Mouse (Mus musculus): ENCODE measurements around the gene Rc3h1. TPM values are rescaled to one million over a fixed set of nuclear protein-coding genes. Genes with fewer than 3 reads are reported as not detected.
"Not testable (repeated sequence)": the region's sequence is repeated elsewhere in the genome, so short reads cannot be mapped to it uniquely, and the experiment has no call there.

Rc3h1 gene
- total RNA-seq (2012; rRNA removed) (14.2 and 15.2 TPM in 2 replicates), polyA plus RNA-seq (2012; ENCODE audit: insufficient read depth in 1 of 2, insufficient read length in 2 of 2, low read depth in 1 of 2, low replicate concordance in 2 of 2, missing spikeins in 1 of 2) (1 to 10 TPM in 1 of 2 experiments, not detected in 1; 6.2 TPM)

DNA sequence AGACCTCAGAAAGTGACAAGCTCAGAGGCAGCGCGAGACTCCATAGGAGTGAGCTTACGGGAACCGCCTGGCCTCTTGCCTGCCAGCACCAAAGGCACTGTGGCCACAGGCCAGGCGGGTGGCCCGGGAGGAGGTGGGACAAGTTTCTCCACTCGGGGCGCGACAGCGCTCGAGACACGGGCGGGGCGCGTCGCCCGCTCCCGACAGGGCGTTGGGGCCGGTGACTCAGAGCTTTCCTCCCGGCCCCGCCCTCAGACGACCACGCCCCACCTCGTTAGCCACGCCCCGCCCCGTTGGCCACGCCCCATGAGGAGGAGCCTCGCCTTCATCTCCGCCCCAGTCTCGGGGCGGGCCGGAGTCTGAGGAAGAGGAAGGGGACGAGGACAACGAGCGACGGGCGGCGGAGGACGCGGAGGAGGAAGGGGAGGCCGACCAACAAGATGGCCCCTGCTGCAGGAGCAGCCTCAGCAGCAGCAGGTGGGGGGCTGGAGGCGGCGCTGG lies at the start of gene Rc3h1:
Rc3h1 (plus strand) TSS at position 362 of the 501 bp plus-strand sequence.
- H3K27me3 ChIP-seq (ENCODE audit: control insufficient read depth in 1 of 2, insufficient read depth in 2 of 2, low read length in 2 of 2): no peaks in the 10 kb centered on the region
- peaks cover 0 to 31% of the 10 kb centered on the region in 2 experiments; a peak in 3 of 4 replicates for H3K36me3 ChIP-seq (ENCODE audit: control insufficient read depth in 1 of 2, insufficient read depth in 2 of 2, low read length in 2 of 2)
- peak within 1 kb of the TSS; percentile 86 to 99 for H3K4me3 ChIP-seq (ENCODE audit: control insufficient read depth in 1 of 2, insufficient read depth in 1 of 2, low read depth in 2 of 2, low read length in 2 of 2)
- peak within 1 kb of the TSS; percentile 91 for H3K9ac ChIP-seq (ENCODE audit: control insufficient read depth, low read depth, low read length, poor library complexity, severe bottlenecking)
- peak within 1 kb of the TSS; percentile 58 for H3K27ac ChIP-seq (ENCODE audit: control insufficient read depth, low read depth, low read length)
- peaks cover 0 to 27% of the 10 kb centered on the region in 2 experiments for H3K4me1 ChIP-seq (ENCODE audit: control insufficient read depth in 1 of 2, insufficient read depth in 2 of 2, low read length in 2 of 2)
- TF ChIP-seq MAZ (IDR thresholded peaks at IDR 0.05; ENCODE audit: low read depth, low read length) (0 out of 2 replicates have a peak, but pooled peaks have one; percentile 55), JUND (IDR thresholded peaks at IDR 0.05; ENCODE audit: low read depth, low read length) (no peak), MAX (IDR thresholded peaks at IDR 0.05; ENCODE audit: low read length) (no peak; the same call in 1 of the 2 replicates), POLR2A (IDR thresholded peaks at IDR 0.05; ENCODE audit: control insufficient read depth in 1 of 2, insufficient read depth in 1 of 2, low read depth in 1 of 2, low read length in 2 of 2, poor library complexity in 1 of 2) (peak; percentile 88 to 89; a peak in 2 of 4 replicates), NELFE (IDR thresholded peaks at IDR 0.05; ENCODE audit: low read depth, low read length) (peak; percentile 87), ELF1 (IDR thresholded peaks at IDR 0.05; ENCODE audit: low read depth, low read length) (peak; percentile 68), POLR2AphosphoS2 (IDR thresholded peaks at IDR 0.05; ENCODE audit: low read length) (peak; percentile 85; the same call in 1 of the 2 replicates), MXI1 (IDR thresholded peaks at IDR 0.05; ENCODE audit: low read depth, low read length) (peak; percentile 43), TAL1 (IDR thresholded peaks at IDR 0.05; ENCODE audit: low read length) (no peak), TBP (IDR thresholded peaks at IDR 0.05; ENCODE audit: low read depth, low read length) (peak; percentile 30; the same call in 1 of the 2 replicates), ZMIZ1 (IDR thresholded peaks at IDR 0.05; ENCODE audit: low read depth, low read length) (peak; percentile 75; the same call in 1 of the 2 replicates), HCFC1 (IDR thresholded peaks at IDR 0.05; ENCODE audit: low read depth, low read length) (peak; percentile 75)
- H3K79me2 ChIP-seq (ENCODE audit: control insufficient read depth, insufficient read depth, low read length, poor library complexity): peaks cover 32% of the 10 kb centered on the region
- H3K9me3 ChIP-seq (replicated peaks; ENCODE audit: insufficient read depth, low read length): no peaks in the 10 kb centered on the region
- DNase-seq (ENCODE audit: low read depth, low spot score): peak; percentile 95

DNA sequence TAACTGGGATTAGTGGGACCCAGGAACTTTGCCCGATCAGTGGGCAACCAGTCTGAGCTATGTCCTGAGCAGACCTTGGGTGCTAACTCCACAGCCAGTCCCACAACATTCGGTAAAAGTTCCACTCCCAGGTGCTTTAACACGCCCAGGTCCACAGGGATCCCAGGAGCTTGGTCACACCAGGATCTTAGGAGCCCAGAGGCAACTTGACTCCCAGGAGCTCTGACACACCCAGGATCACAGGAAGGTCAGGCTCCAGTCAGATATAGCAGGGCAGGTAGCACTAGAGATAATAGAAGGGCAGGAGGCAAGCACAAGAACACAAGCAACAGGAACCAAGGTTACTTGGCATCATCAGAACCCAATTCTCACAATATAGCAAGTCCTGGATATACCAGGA lies 48.1 kb upstream of the Rc3h1 start:
- Histone ChIP-seq H3K79me2 (ENCODE audit: control insufficient read depth, insufficient read depth, low read length, poor library complexity) (no peaks in the 10 kb centered on the region), H3K9me3 (replicated peaks; ENCODE audit: insufficient read depth, low read length) (no peaks in the 10 kb centered on the region), H3K4me3 (ENCODE audit: control insufficient read depth in 1 of 2, insufficient read depth in 1 of 2, low read depth in 2 of 2, low read length in 2 of 2) (no peak overlapping the region), H3K27ac (ENCODE audit: control insufficient read depth, low read depth, low read length) (no peak overlapping the region), H3K4me1 (ENCODE audit: control insufficient read depth in 1 of 2, insufficient read depth in 2 of 2, low read length in 2 of 2) (peaks cover 0 to 2% of the 10 kb centered on the region in 2 experiments; a peak in 2 of 4 replicates), H3K27me3 (ENCODE audit: control insufficient read depth in 1 of 2, insufficient read depth in 2 of 2, low read length in 2 of 2) (no peaks in the 10 kb centered on the region), H3K36me3 (ENCODE audit: control insufficient read depth in 1 of 2, insufficient read depth in 2 of 2, low read length in 2 of 2) (no peaks in the 10 kb centered on the region; a peak in 1 of 4 replicates), H3K9ac (ENCODE audit: control insufficient read depth, low read depth, low read length, poor library complexity, severe bottlenecking) (no peak overlapping the region)
- no peak for DNase-seq (ENCODE audit: low read depth, low spot score)
- TF ChIP-seq CTCF (IDR thresholded peaks at IDR 0.05 in 2 of 3, conservative IDR thresholded peaks at IDR 0.05 in 1 of 3; ENCODE audit: control insufficient read depth in 1 of 3, insufficient read depth in 1 of 3, low read depth in 2 of 3, low read length in 3 of 3, poor library complexity in 1 of 3, severe bottlenecking in 1 of 3): no peak
- no peak for TF ChIP-seq ELF1 (IDR thresholded peaks at IDR 0.05; ENCODE audit: low read depth, low read length)
- no peak for TF ChIP-seq CHD1 (IDR thresholded peaks at IDR 0.05; ENCODE audit: low read depth, low read length)
- TF ChIP-seq ZMIZ1 (IDR thresholded peaks at IDR 0.05; ENCODE audit: low read depth, low read length): no peak
- TF ChIP-seq TBP (IDR thresholded peaks at IDR 0.05; ENCODE audit: low read depth, low read length): no peak
- TF ChIP-seq POLR2AphosphoS5 (IDR thresholded peaks at IDR 0.05; ENCODE audit: borderline replicate concordance, low read depth, low read length): no peak
- TF ChIP-seq ZC3H11A (IDR thresholded peaks at IDR 0.05; ENCODE audit: low read depth, low read length): no peak
- no peak for TF ChIP-seq SMC3 (IDR thresholded peaks at IDR 0.05; ENCODE audit: low read depth, low read length)
- TF ChIP-seq SIN3A (IDR thresholded peaks at IDR 0.05; ENCODE audit: low read length): no peak

DNA sequence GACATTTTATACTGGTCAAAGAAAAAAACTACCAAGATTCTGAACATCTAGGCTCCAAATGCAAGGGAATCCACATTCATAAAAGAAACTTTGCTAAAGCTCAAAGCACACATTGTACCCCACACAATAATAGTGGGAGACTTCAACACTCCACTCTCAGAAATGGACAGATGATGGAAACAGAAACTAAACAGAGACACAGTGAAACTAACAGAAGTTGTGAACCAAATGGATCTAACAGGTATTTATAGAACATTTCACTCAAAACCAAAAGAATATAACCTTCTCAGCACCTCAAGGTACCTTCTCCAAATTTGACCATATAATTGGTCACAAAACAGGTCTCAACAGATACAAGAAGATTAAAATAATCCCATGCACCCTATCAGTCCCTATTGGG lies 46.3 kb upstream of the Rc3h1 start:
- not testable (repeated sequence) for H3K27ac ChIP-seq (ENCODE audit: control insufficient read depth, low read depth, low read length); H3K9me3 ChIP-seq (replicated peaks; ENCODE audit: insufficient read depth, low read length); H3K9ac ChIP-seq (ENCODE audit: control insufficient read depth, low read depth, low read length, poor library complexity, severe bottlenecking); H3K4me3 ChIP-seq (ENCODE audit: control insufficient read depth in 1 of 2, insufficient read depth in 1 of 2, low read depth in 2 of 2, low read length in 2 of 2); H3K27me3 ChIP-seq (ENCODE audit: control insufficient read depth in 1 of 2, insufficient read depth in 2 of 2, low read length in 2 of 2); H3K4me1 ChIP-seq (ENCODE audit: control insufficient read depth in 1 of 2, insufficient read depth in 2 of 2, low read length in 2 of 2); H3K79me2 ChIP-seq (ENCODE audit: control insufficient read depth, insufficient read depth, low read length, poor library complexity); H3K36me3 ChIP-seq (ENCODE audit: control insufficient read depth in 1 of 2, insufficient read depth in 2 of 2, low read length in 2 of 2); DNase-seq (ENCODE audit: low read depth, low spot score)
